In genomic region chr7:134026200-134027019, GRCm38 (mm10) we compare ENCODE assay signal across 9 mouse cellular contexts.
DNase-seq lines count a peak whose midpoint lies in the region; ATAC-seq lines count a peak whose summit lies in the region.
"Had no signal": no experiment of that assay in that cellular context is flagged by ENCODE, and none has a peak within 500 bp of the region (broad histone marks: within the 10 kb centered on the region; RNA-seq: fewer than 3 reads in every experiment).

No protein-coding gene starts in this region.

- DNase-seq in spleen, postnatal 36 days (ENCODE audit: low spot score in 2 of 2) = peak; percentile 4 to 6
- no peak for DNase-seq in spleen, postnatal 4 days (ENCODE audit: low spot score in 2 of 2)
- peak; percentile 32 to 57 for DNase-seq in frontal cortex, postnatal 36 days (ENCODE audit: low spot score in 2 of 2)
- peak; percentile 62 to 82 for DNase-seq in layer of hippocampus, postnatal 14 days (ENCODE audit: low spot score in 2 of 2)
- peak; percentile 85 for DNase-seq in lung, postnatal 10 days
- peak; percentile 42 for DNase-seq in right cerebral cortex, postnatal 14 days

- H3K4me1 ChIP-seq in hindbrain, embryonic 15.5 days (replicated peaks) = peaks cover 20% of the 10 kb centered on the region

- H3K27ac ChIP-seq in hindbrain, embryonic 15.5 days (replicated peaks) = peak overlapping the region; percentile 73

- no peaks in the 10 kb centered on the region for H3K27me3 ChIP-seq in hindbrain, embryonic 15.5 days

- H3K4me2 ChIP-seq in hindbrain, embryonic 15.5 days = no peak overlapping the region

- WGBS in hindbrain, embryonic 15.5 days = 40% methylated on average over 16 of the region's 16 CpGs

- no peak overlapping the region for H3K4me3 ChIP-seq in hindbrain, embryonic 15.5 days
- H3K4me3 ChIP-seq: erythroblast, embryonic 14.5 days had no signal

- no peaks in the 10 kb centered on the region for H3K36me3 ChIP-seq in hindbrain, embryonic 15.5 days

- ATAC-seq in hindbrain, embryonic 15.5 days (ENCODE audit: low FRiP score, low read depth) = peak; percentile 68
- ATAC-seq in megakaryocyte-erythroid progenitor cell, adult 5-6 weeks (replicated peaks; ENCODE audit: low FRiP score, low TSS enrichment, poor library complexity, severe bottlenecking) = no peak

- no peak overlapping the region for H3K9ac ChIP-seq in hindbrain, embryonic 15.5 days

- H3K9me3 ChIP-seq in hindbrain, embryonic 15.5 days = no peaks in the 10 kb centered on the region

Comparison
In these comparisons a context has a peak if more than half of its experiments do, and no peak if none do; other contexts are left out.
1. DNase-seq: peak in spleen, postnatal 36 days (2 of 2), frontal cortex, postnatal 36 days (2 of 2), layer of hippocampus, postnatal 14 days (2 of 2), lung, postnatal 10 days (single experiment) and right cerebral cortex, postnatal 14 days (single experiment); none in spleen, postnatal 4 days (0 of 2).